Mouse (Mus musculus) olfactory bulb, adult 2 months (tissue): ENCODE measurements around the gene Bank1.

Experiments used
- CTCF ChIP-seq: fragments of 200-500 bp; IDR thresholded peaks from 2 replicates; pipeline ENCODE4 v1.5.1; 2012; ENCODE audit warnings: low read depth, mild to moderate bottlenecking, low read length, moderate library complexity; ENCODE audit not compliant: insufficient read depth
- POLR2A ChIP-seq: fragments of 200-500 bp; IDR thresholded peaks from 2 replicates; pipeline ENCODE4 v1.6.1; 2012; ENCODE audit warnings: mild to moderate bottlenecking, low read depth, low read length, moderate library complexity; ENCODE audit not compliant: insufficient read depth

- TF ChIP-seq CTCF (no peak), POLR2A (no peak)
Observed at GRCm38 (mm10) chr3:136070394-136070793, 255.5 kb downstream of the Bank1 start.
